Mouse (Mus musculus) stomach, embryonic 14.5 days (tissue): Measurements from ENCODE around the gene Hdac9. TPM values are rescaled to one million over a fixed set of nuclear protein-coding genes. Genes with fewer than 3 reads are reported as not detected.
"Not testable (repeated sequence)": the region's sequence is repeated elsewhere in the genome, so short reads cannot be mapped to it uniquely, and the experiment has no call there.

ENCODE experiments used
- ATAC-seq: fragments of 200-750 bp; cut with Nextera tagmentation; 2 replicates; pipeline ENCODE4 v1.8.0; 2017; ENCODE audit warnings: low read depth, moderate TSS enrichment; ENCODE audit not compliant: insufficient number of reproducible peaks, insufficient read depth, low FRiP score
- H3K27ac ChIP-seq: fragments of 300-500 bp; sonication (generic); 2 replicates; pipeline ENCODE4 v1.5.1; 2014; ENCODE audit warnings: mild to moderate bottlenecking, low read length, moderate library complexity, mixed read lengths
- H3K27me3 ChIP-seq: fragments of 300-500 bp; sonication (generic); 2 replicates; pipeline ENCODE4 v1.6.1; 2014; ENCODE audit warnings: low read length, control low read depth, mixed read lengths; ENCODE audit not compliant: control insufficient read depth, insufficient read depth
- H3K36me3 ChIP-seq: fragments of 300-500 bp; sonication (generic); 2 replicates; pipeline ENCODE4 v1.6.1; 2014; ENCODE audit warnings: mild to moderate bottlenecking, control low read depth, low read length, moderate library complexity, mixed read lengths; ENCODE audit not compliant: control insufficient read depth, insufficient read depth
- H3K4me1 ChIP-seq: fragments of 300-500 bp; sonication (generic); 2 replicates; pipeline ENCODE4 v1.6.1; 2014; ENCODE audit warnings: low read length, control low read depth, mixed read lengths; ENCODE audit not compliant: control insufficient read depth, insufficient read depth
- H3K4me2 ChIP-seq: fragments of 300-500 bp; sonication (generic); replicated peaks from 2 replicates; pipeline ENCODE4 v1.6.1; 2014; ENCODE audit warnings: low read depth, low read length, control low read depth
- H3K4me3 ChIP-seq: fragments of 300-500 bp; sonication (generic); 2 replicates; pipeline ENCODE4 v1.5.1; 2014; ENCODE audit warnings: low read depth, low read length, control low read depth
- H3K9ac ChIP-seq: fragments of 300-500 bp; sonication (generic); replicated peaks from 2 replicates; pipeline ENCODE4 v1.6.1; 2014; ENCODE audit warnings: low read depth, mild to moderate bottlenecking, control low read depth, low read length, moderate library complexity, mixed read lengths
- H3K9me3 ChIP-seq: fragments of 300-500 bp; sonication (generic); 2 replicates; pipeline ENCODE4 v1.6.1; 2016; ENCODE audit warnings: low read depth, low read length, control low read depth; ENCODE audit not compliant: control insufficient read depth
- WGBS: fragments of 180-500 bp; shearing (Covaris S2); extraction: QIAGEN DNeasy Blood & Tissue Kit; methylation state at CpG from one replicate; pipeline ENCODE4 v1.1.7; 2014; 5-methylcytosine and 5-hydroxymethylcytosine counted together
- polyA plus RNA-seq: library from polyadenylated mRNA; unstranded; fragments of >200 nt; fragmentation: Nextera tagmentation; extraction: Ambion mirVana; gene quantifications from 2 replicates; pipeline ENCODE4 v1.2.1, GENCODE M21; 2014

Hdac9 gene
- polyA plus RNA-seq, 1 experiment from 2014 or later = 6.9 TPM

- Histone ChIP-seq H3K4me1 (no peaks in the 10 kb centered on the region), H3K27ac (no peak overlapping the region), H3K4me3 (no peak overlapping the region), H3K36me3 (no peaks in the 10 kb centered on the region), H3K9ac (no peak overlapping the region), H3K9me3 (no peaks in the 10 kb centered on the region), H3K4me2 (no peak overlapping the region), H3K27me3 (no peaks in the 10 kb centered on the region)
- 76% methylated on average over 10 of the region's 10 CpGs for WGBS
- no peak for ATAC-seq
Observed at GRCm38 (mm10) chr12:34472949-34473651, 443.8 kb downstream of the Hdac9 start.

- no peak for ATAC-seq
- no peak overlapping the region for H3K4me3 ChIP-seq
- H3K27ac ChIP-seq = no peak overlapping the region
- H3K9ac ChIP-seq = no peak overlapping the region
- no peaks in the 10 kb centered on the region for H3K9me3 ChIP-seq
- H3K27me3 ChIP-seq = no peaks in the 10 kb centered on the region
- WGBS = 52% methylated on average over 4 of the region's 4 CpGs
- H3K4me2 ChIP-seq = no peak overlapping the region
- no peaks in the 10 kb centered on the region for H3K36me3 ChIP-seq
- H3K4me1 ChIP-seq = no peaks in the 10 kb centered on the region
Observed at GRCm38 (mm10) chr12:34472542-34472941, 444.4 kb downstream of the Hdac9 start.

DNA sequence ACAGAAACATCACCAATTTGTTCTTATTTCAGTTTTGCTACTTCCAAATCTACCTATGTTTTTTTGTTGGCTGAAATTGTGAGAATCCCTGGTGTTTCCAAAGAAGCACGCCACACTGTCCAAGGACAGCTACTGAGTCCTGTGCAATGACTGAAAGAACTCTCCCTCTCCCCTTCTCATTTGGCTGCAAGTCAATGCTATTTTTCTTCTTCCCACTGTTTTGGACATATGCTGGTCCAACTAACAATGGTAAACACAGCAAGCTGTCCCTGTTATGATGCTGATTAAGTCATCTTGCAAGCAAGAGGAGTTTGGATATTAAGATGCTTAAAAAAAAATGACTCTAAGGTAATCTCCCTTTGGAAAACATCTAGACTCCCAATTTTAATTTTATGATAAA, 455.2 kb downstream of the Hdac9 start:
- no peaks in the 10 kb centered on the region for H3K27me3 ChIP-seq
- 81% methylated on average over 1 of the region's 1 CpGs for WGBS
- no peak overlapping the region for H3K4me3 ChIP-seq
- H3K4me1 ChIP-seq = no peaks in the 10 kb centered on the region
- no peak overlapping the region for H3K9ac ChIP-seq
- ATAC-seq = no peak
- H3K9me3 ChIP-seq = no peaks in the 10 kb centered on the region
- H3K4me2 ChIP-seq = no peak overlapping the region
- H3K36me3 ChIP-seq = no peaks in the 10 kb centered on the region
- no peak overlapping the region for H3K27ac ChIP-seq

- Histone ChIP-seq H3K4me1 (no peaks in the 10 kb centered on the region), H3K9ac (no peak overlapping the region), H3K4me3 (no peak overlapping the region), H3K36me3 (no peaks in the 10 kb centered on the region), H3K4me2 (no peak overlapping the region), H3K9me3 (no peaks in the 10 kb centered on the region), H3K27me3 (no peaks in the 10 kb centered on the region), H3K27ac (no peak overlapping the region)
- no peak for ATAC-seq
- WGBS = 76% methylated on average over 5 of the region's 5 CpGs
Observed at GRCm38 (mm10) chr12:34452643-34453042, 464.3 kb downstream of the Hdac9 start.

- no peaks in the 10 kb centered on the region for H3K27me3 ChIP-seq
- H3K4me1 ChIP-seq = no peaks in the 10 kb centered on the region
- no peak overlapping the region for H3K4me2 ChIP-seq
- H3K27ac ChIP-seq = no peak overlapping the region
- ATAC-seq = no peak
- WGBS = 60% methylated on average over 2 of the region's 2 CpGs
- H3K4me3 ChIP-seq = no peak overlapping the region
- H3K9ac ChIP-seq = no peak overlapping the region
- H3K9me3 ChIP-seq = no peaks in the 10 kb centered on the region
- no peaks in the 10 kb centered on the region for H3K36me3 ChIP-seq
Observed at GRCm38 (mm10) chr12:34451198-34451597, 465.7 kb downstream of the Hdac9 start.

GRCm38 (mm10) chr12:34444724-34445123, 472.2 kb downstream of the Hdac9 start:
- H3K4me3 ChIP-seq, H3K27ac ChIP-seq, H3K4me1 ChIP-seq, ATAC-seq, H3K27me3 ChIP-seq, H3K9me3 ChIP-seq, H3K4me2 ChIP-seq, H3K9ac ChIP-seq, H3K36me3 ChIP-seq: not testable (repeated sequence)
- 94% methylated on average over 1 of the region's 1 CpGs for WGBS

GRCm38 (mm10) chr12:34440930-34441329, 476.0 kb downstream of the Hdac9 start:
- WGBS = 31% methylated on average over 8 of the region's 8 CpGs
- no peaks in the 10 kb centered on the region for H3K36me3 ChIP-seq

GRCm38 (mm10) chr12:34432919-34433318, 484.0 kb downstream of the Hdac9 start:
- H3K4me1 ChIP-seq = no peaks in the 10 kb centered on the region
- no peaks in the 10 kb centered on the region for H3K36me3 ChIP-seq
- H3K4me2 ChIP-seq = no peak overlapping the region
- WGBS = 49% methylated on average over 6 of the region's 6 CpGs
- ATAC-seq = no peak
- no peaks in the 10 kb centered on the region for H3K9me3 ChIP-seq
- H3K27me3 ChIP-seq = no peaks in the 10 kb centered on the region
- H3K27ac ChIP-seq = no peak overlapping the region
- no peak overlapping the region for H3K9ac ChIP-seq
- no peak overlapping the region for H3K4me3 ChIP-seq

More at GRCm38 (mm10) chr12:34440930-34441329, 476.0 kb downstream of the Hdac9 start:
- no peaks in the 10 kb centered on the region for H3K4me1 ChIP-seq
- no peak overlapping the region for H3K4me3 ChIP-seq
- H3K4me2 ChIP-seq = no peak overlapping the region
- ATAC-seq = no peak
- no peak overlapping the region for H3K9ac ChIP-seq
- H3K9me3 ChIP-seq = no peaks in the 10 kb centered on the region
- H3K27ac ChIP-seq = no peak overlapping the region
- H3K27me3 ChIP-seq = no peaks in the 10 kb centered on the region

DNA sequence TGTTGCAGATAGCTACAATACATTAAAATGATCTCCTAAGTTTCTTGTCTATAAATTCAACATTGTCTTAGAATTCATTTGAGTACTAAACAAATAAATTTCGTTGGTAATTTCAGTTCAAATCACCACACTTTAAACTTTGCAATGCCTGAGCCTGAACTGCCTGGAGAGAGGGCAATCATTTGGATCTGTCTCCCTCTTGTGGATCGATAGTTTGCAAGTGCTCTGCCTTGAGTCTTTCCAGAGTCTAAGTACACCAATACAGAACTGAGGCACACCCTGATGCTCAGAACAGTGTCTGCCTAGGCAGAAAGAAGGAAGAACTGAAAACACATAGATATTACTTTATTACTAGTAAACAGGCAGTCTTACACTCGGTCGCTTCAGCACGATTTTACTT, 484.4 kb downstream of the Hdac9 start:
- Histone ChIP-seq H3K9me3 (no peaks in the 10 kb centered on the region), H3K27ac (no peak overlapping the region), H3K9ac (no peak overlapping the region), H3K4me1 (no peaks in the 10 kb centered on the region), H3K4me2 (no peak overlapping the region), H3K36me3 (no peaks in the 10 kb centered on the region), H3K27me3 (no peaks in the 10 kb centered on the region), H3K4me3 (no peak overlapping the region)
- ATAC-seq = peak; percentile 65; the same call in 1 of the 2 replicates
- 44% methylated on average over 5 of the region's 5 CpGs for WGBS
